Mouse (Mus musculus) neural tube, embryonic 15.5 days (tissue): ENCODE data around the gene Btg4. TPM values are rescaled to one million over a fixed set of nuclear protein-coding genes. Genes with fewer than 3 reads are reported as not detected.

ENCODE experiments used
- ATAC-seq: fragments of 200-750 bp; cut with Nextera tagmentation; 2 replicates; pipeline ENCODE4 v1.8.0; 2017; ENCODE audit warnings: mild to moderate bottlenecking, moderate TSS enrichment, moderate library complexity; ENCODE audit not compliant: low FRiP score
- H3K27ac ChIP-seq: fragments of 300-500 bp; sonication (generic); replicated peaks from 2 replicates; pipeline ENCODE4 v1.5.1; 2015; ENCODE audit warnings: mild to moderate bottlenecking, inconsistent platforms
- H3K27me3 ChIP-seq: fragments of 300-500 bp; sonication (generic); replicated peaks from 2 replicates; pipeline ENCODE4 v1.6.1; 2015; ENCODE audit warnings: inconsistent platforms
- H3K36me3 ChIP-seq: fragments of 300-500 bp; sonication (generic); 2 replicates; pipeline ENCODE4 v1.6.1; 2015; ENCODE audit warnings: inconsistent platforms
- H3K4me1 ChIP-seq: fragments of 300-500 bp; sonication (generic); 2 replicates; pipeline ENCODE4 v1.6.1; 2015; ENCODE audit warnings: inconsistent platforms
- H3K4me2 ChIP-seq: fragments of 300-500 bp; sonication (generic); 2 replicates; pipeline ENCODE4 v1.6.1; 2015; ENCODE audit warnings: inconsistent platforms, mild to moderate bottlenecking, moderate library complexity
- H3K4me3 ChIP-seq: fragments of 300-500 bp; sonication (generic); replicated peaks from 2 replicates; pipeline ENCODE4 v1.5.1; 2015; ENCODE audit warnings: mild to moderate bottlenecking, inconsistent platforms
- H3K9ac ChIP-seq: fragments of 300-500 bp; sonication (generic); replicated peaks from 2 replicates; pipeline ENCODE4 v1.6.1; 2015; ENCODE audit warnings: mild to moderate bottlenecking, inconsistent platforms
- H3K9me3 ChIP-seq: fragments of 300-500 bp; sonication (generic); replicated peaks from 2 replicates; pipeline ENCODE4 v1.6.1; 2016; ENCODE audit warnings: inconsistent platforms
- WGBS: fragments of 180-500 bp; shearing (Covaris S2); methylation state at CpG from one replicate; pipeline ENCODE4 v1.1.7; 2015; ENCODE audit warnings: mixed read lengths; 5-methylcytosine and 5-hydroxymethylcytosine counted together
- polyA plus RNA-seq: library from polyadenylated mRNA; unstranded; fragments of >200 nt; fragmentation: Nextera tagmentation; extraction: Ambion mirVana; gene quantifications from 2 replicates; pipeline ENCODE4 v1.2.1, GENCODE M21; 2015

Gene Btg4
- polyA plus RNA-seq = not detected in 2 replicates

- no peaks in the 10 kb centered on the region for H3K36me3 ChIP-seq
- WGBS = 92% methylated on average over 2 of the region's 2 CpGs
Observed at GRCm38 (mm10) chr9:51060601-51061000, at the start of gene Btg4. Gene Btg4, plus strand, starts transcription at chr9:51060901.

GRCm38 (mm10) chr9:51013644-51014043 is 47.1 kb upstream of the Btg4 start:
- Histone ChIP-seq H3K4me3 (no peak overlapping the region), H3K36me3 (no peaks in the 10 kb centered on the region)
- ATAC-seq = no peak

More at GRCm38 (mm10) chr9:51060601-51061000, at the start of gene Btg4:
- ATAC-seq = no peak
- Histone ChIP-seq H3K4me1 (no peaks in the 10 kb centered on the region), H3K4me3 (no peak within 1 kb of the TSS), H3K9ac (no peak within 1 kb of the TSS), H3K27me3 (no peaks in the 10 kb centered on the region), H3K4me2 (no peak within 1 kb of the TSS), H3K9me3 (no peaks in the 10 kb centered on the region), H3K27ac (no peak within 1 kb of the TSS)

GRCm38 (mm10) chr9:51015732-51016131 is 45.0 kb upstream of the Btg4 start:
- WGBS = 53% methylated on average over 4 of the region's 4 CpGs

More at GRCm38 (mm10) chr9:51013644-51014043, 47.1 kb upstream of the Btg4 start:
- Histone ChIP-seq H3K9me3 (no peaks in the 10 kb centered on the region), H3K4me1 (peaks cover 6% of the 10 kb centered on the region; the same call in 1 of the 2 replicates), H3K27ac (no peak overlapping the region), H3K9ac (no peak overlapping the region), H3K4me2 (no peak overlapping the region), H3K27me3 (no peaks in the 10 kb centered on the region)
- 95% methylated on average over 1 of the region's 1 CpGs for WGBS

GRCm38 (mm10) chr9:51019670-51020069 is 41.0 kb upstream of the Btg4 start:
- ATAC-seq = no peak
- no peak overlapping the region for H3K9ac ChIP-seq
- H3K36me3 ChIP-seq = no peaks in the 10 kb centered on the region
- H3K4me3 ChIP-seq = no peak overlapping the region
- H3K27me3 ChIP-seq = no peaks in the 10 kb centered on the region
- no peak overlapping the region for H3K4me2 ChIP-seq
- H3K9me3 ChIP-seq = no peaks in the 10 kb centered on the region
- WGBS = 83% methylated on average over 7 of the region's 7 CpGs
- no peaks in the 10 kb centered on the region for H3K4me1 ChIP-seq
- H3K27ac ChIP-seq = no peak overlapping the region

More at GRCm38 (mm10) chr9:51015732-51016131, 45.0 kb upstream of the Btg4 start:
- H3K36me3 ChIP-seq = no peaks in the 10 kb centered on the region
- no peaks in the 10 kb centered on the region for H3K4me1 ChIP-seq
- no peak for ATAC-seq
- H3K4me2 ChIP-seq = no peak overlapping the region
- no peak overlapping the region for H3K27ac ChIP-seq
- no peaks in the 10 kb centered on the region for H3K9me3 ChIP-seq
- no peaks in the 10 kb centered on the region for H3K27me3 ChIP-seq
- H3K4me3 ChIP-seq = no peak overlapping the region
- no peak overlapping the region for H3K9ac ChIP-seq

- no peak overlapping the region for H3K27ac ChIP-seq
- no peak overlapping the region for H3K4me3 ChIP-seq
- H3K4me2 ChIP-seq = no peak overlapping the region
- H3K27me3 ChIP-seq = no peaks in the 10 kb centered on the region
- no peak for ATAC-seq
- 80% methylated on average over 3 of the region's 3 CpGs for WGBS
- no peaks in the 10 kb centered on the region for H3K9me3 ChIP-seq
- H3K4me1 ChIP-seq = no peaks in the 10 kb centered on the region
- no peaks in the 10 kb centered on the region for H3K36me3 ChIP-seq
- H3K9ac ChIP-seq = no peak overlapping the region
Observed at GRCm38 (mm10) chr9:51020351-51020750, 40.4 kb upstream of the Btg4 start.

- H3K9ac ChIP-seq = no peak overlapping the region
- H3K27me3 ChIP-seq = no peaks in the 10 kb centered on the region
- no peaks in the 10 kb centered on the region for H3K9me3 ChIP-seq
- H3K36me3 ChIP-seq = no peaks in the 10 kb centered on the region
- WGBS = 88% methylated on average over 4 of the region's 4 CpGs
- H3K4me3 ChIP-seq = no peak overlapping the region
- no peak for ATAC-seq
- H3K27ac ChIP-seq = no peak overlapping the region
- H3K4me1 ChIP-seq = no peaks in the 10 kb centered on the region
- H3K4me2 ChIP-seq = no peak overlapping the region
Observed at GRCm38 (mm10) chr9:51021123-51021795, 39.4 kb upstream of the Btg4 start.

- Histone ChIP-seq H3K4me1 (no peaks in the 10 kb centered on the region), H3K9me3 (no peaks in the 10 kb centered on the region), H3K9ac (no peak overlapping the region), H3K4me2 (no peak overlapping the region), H3K36me3 (no peaks in the 10 kb centered on the region), H3K27me3 (no peaks in the 10 kb centered on the region), H3K4me3 (no peak overlapping the region), H3K27ac (no peak overlapping the region)
- ATAC-seq = no peak
- 91% methylated on average over 1 of the region's 1 CpGs for WGBS
Observed at GRCm38 (mm10) chr9:51026952-51027351, 33.7 kb upstream of the Btg4 start.

GRCm38 (mm10) chr9:51030147-51030546 is 30.6 kb upstream of the Btg4 start:
- 61% methylated on average over 1 of the region's 1 CpGs for WGBS
- H3K4me3 ChIP-seq = no peak overlapping the region

GRCm38 (mm10) chr9:51031603-51032002 is 29.1 kb upstream of the Btg4 start:
- H3K9me3 ChIP-seq = no peaks in the 10 kb centered on the region
- no peaks in the 10 kb centered on the region for H3K36me3 ChIP-seq
- H3K27me3 ChIP-seq = no peaks in the 10 kb centered on the region
- no peak overlapping the region for H3K9ac ChIP-seq
- no peak overlapping the region for H3K27ac ChIP-seq
- H3K4me2 ChIP-seq = no peak overlapping the region
- no peak for ATAC-seq
- WGBS = 73% methylated on average over 6 of the region's 6 CpGs
- no peaks in the 10 kb centered on the region for H3K4me1 ChIP-seq
- H3K4me3 ChIP-seq = no peak overlapping the region

More at GRCm38 (mm10) chr9:51030147-51030546, 30.6 kb upstream of the Btg4 start:
- Histone ChIP-seq H3K36me3 (no peaks in the 10 kb centered on the region), H3K27me3 (no peaks in the 10 kb centered on the region), H3K9me3 (no peaks in the 10 kb centered on the region), H3K4me1 (no peaks in the 10 kb centered on the region), H3K9ac (no peak overlapping the region), H3K27ac (no peak overlapping the region), H3K4me2 (no peak overlapping the region)
- no peak for ATAC-seq

- Histone ChIP-seq H3K4me3 (no peak overlapping the region), H3K9ac (no peak overlapping the region), H3K4me1 (no peaks in the 10 kb centered on the region), H3K9me3 (no peaks in the 10 kb centered on the region), H3K27me3 (no peaks in the 10 kb centered on the region), H3K27ac (no peak overlapping the region), H3K36me3 (no peaks in the 10 kb centered on the region), H3K4me2 (no peak overlapping the region)
- no peak for ATAC-seq
- 43% methylated on average over 8 of the region's 8 CpGs for WGBS
Observed at GRCm38 (mm10) chr9:51032291-51032690, 28.4 kb upstream of the Btg4 start.

- Histone ChIP-seq H3K4me3 (no peak overlapping the region), H3K4me1 (no peaks in the 10 kb centered on the region), H3K4me2 (no peak overlapping the region), H3K36me3 (no peaks in the 10 kb centered on the region), H3K9me3 (no peaks in the 10 kb centered on the region), H3K9ac (no peak overlapping the region), H3K27me3 (no peaks in the 10 kb centered on the region), H3K27ac (no peak overlapping the region)
- ATAC-seq = no peak
- WGBS = 74% methylated on average over 3 of the region's 3 CpGs
Observed at GRCm38 (mm10) chr9:51032785-51033529, 27.7 kb upstream of the Btg4 start.

GRCm38 (mm10) chr9:51041491-51041980 is 19.2 kb upstream of the Btg4 start:
- H3K4me2 ChIP-seq = no peak overlapping the region
- H3K9ac ChIP-seq = no peak overlapping the region
- H3K4me3 ChIP-seq = no peak overlapping the region
- no peaks in the 10 kb centered on the region for H3K4me1 ChIP-seq
- no peaks in the 10 kb centered on the region for H3K9me3 ChIP-seq
- H3K27me3 ChIP-seq = no peaks in the 10 kb centered on the region
- H3K36me3 ChIP-seq = no peaks in the 10 kb centered on the region
- no peak overlapping the region for H3K27ac ChIP-seq
- no peak for ATAC-seq
- 92% methylated on average over 7 of the region's 7 CpGs for WGBS
